Mouse (Mus musculus) kidney, postnatal 0 days (tissue): ENCODE results near the gene Traf3. TPM values are rescaled to one million over a fixed set of nuclear protein-coding genes. Genes with fewer than 3 reads are reported as not detected.

ENCODE experiments used
- ATAC-seq: fragments of 200-750 bp; cut with Nextera tagmentation; replicated peaks from 2 replicates; pipeline ENCODE4 v1.8.0; 2017; ENCODE audit warnings: low read depth, moderate number of reproducible peaks, moderate TSS enrichment, moderate library complexity; ENCODE audit not compliant: low FRiP score
- DNase-seq: peaks from one replicate; pipeline ENCODE4 v3.0.0-alpha.2; 2016; ENCODE audit warnings: low spot score
- H3K27ac ChIP-seq: fragments of 300-500 bp; sonication (generic); 2 replicates; pipeline ENCODE4 v1.5.1; 2014; ENCODE audit warnings: mild to moderate bottlenecking
- H3K27me3 ChIP-seq: fragments of 300-500 bp; sonication (generic); 2 replicates; pipeline ENCODE4 v1.6.1; 2014; ENCODE audit warnings: low read length, mixed read lengths; ENCODE audit not compliant: insufficient read depth
- H3K36me3 ChIP-seq: fragments of 300-500 bp; sonication (generic); 2 replicates; pipeline ENCODE4 v1.6.1; 2014; ENCODE audit warnings: low read length, mixed read lengths; ENCODE audit not compliant: insufficient read depth
- H3K4me1 ChIP-seq: fragments of 300-500 bp; sonication (generic); replicated peaks from 2 replicates; pipeline ENCODE4 v1.6.1; 2014; ENCODE audit warnings: antibody characterized with exemption, low read length, mixed read lengths; ENCODE audit not compliant: insufficient read depth
- H3K4me2 ChIP-seq: fragments of 300-500 bp; sonication (generic); 2 replicates; pipeline ENCODE4 v1.6.1; 2014; ENCODE audit warnings: mild to moderate bottlenecking, low read length, moderate library complexity, mixed read lengths
- H3K4me3 ChIP-seq: fragments of 300-500 bp; sonication (generic); replicated peaks from 2 replicates; pipeline ENCODE4 v1.5.1; 2014; ENCODE audit warnings: low read depth, low read length
- H3K9ac ChIP-seq: fragments of 300-500 bp; sonication (generic); 2 replicates; pipeline ENCODE4 v1.6.1; 2014; ENCODE audit warnings: low read depth, low read length
- H3K9me3 ChIP-seq: fragments of 300-500 bp; sonication (generic); replicated peaks from 2 replicates; pipeline ENCODE4 v1.6.1; 2016; ENCODE audit warnings: low read length, inconsistent platforms, mixed read lengths
- CTCF ChIP-seq: IDR thresholded peaks from 2 replicates; pipeline ENCODE4 v1.5.1; 2016; ENCODE audit warnings: antibody characterized with exemption, low read depth, mild to moderate bottlenecking, moderate library complexity
- WGBS: fragments of 180-500 bp; shearing (Covaris S2); extraction: QIAGEN DNeasy Blood & Tissue Kit; methylation state at CpG from one replicate; pipeline ENCODE4 v1.1.7; 2014; 5-methylcytosine and 5-hydroxymethylcytosine counted together
- polyA plus RNA-seq: library from polyadenylated mRNA; unstranded; fragments of >200 nt; fragmentation: Nextera tagmentation; extraction: Ambion mirVana; gene quantifications from 2 replicates; pipeline ENCODE4 v1.2.1, GENCODE M21; 2015

The Traf3 gene
- polyA plus RNA-seq, 1 experiment from 2014 or later: 7.3 TPM

GRCm38 (mm10) chr12:111234383-111234782, 68.2 kb downstream of the Traf3 start:
- no peaks in the 10 kb centered on the region for H3K9me3 ChIP-seq
- no peaks in the 10 kb centered on the region for H3K36me3 ChIP-seq
- ATAC-seq: no peak
- no peak overlapping the region for H3K4me2 ChIP-seq
- DNase-seq: no peak
- no peak overlapping the region for H3K27ac ChIP-seq
- H3K27me3 ChIP-seq: no peaks in the 10 kb centered on the region
- no peak for TF ChIP-seq CTCF
- no peak overlapping the region for H3K4me3 ChIP-seq
- WGBS: 81% methylated on average over 9 of the region's 9 CpGs
- H3K9ac ChIP-seq: no peak overlapping the region
- H3K4me1 ChIP-seq: peaks cover 10% of the 10 kb centered on the region

- H3K4me3 ChIP-seq: no peak overlapping the region
- H3K9ac ChIP-seq: no peak overlapping the region
- H3K27ac ChIP-seq: no peak overlapping the region
- WGBS: 92% methylated on average over 6 of the region's 6 CpGs
- DNase-seq: no peak
- ATAC-seq: no peak
- no peaks in the 10 kb centered on the region for H3K27me3 ChIP-seq
- no peaks in the 10 kb centered on the region for H3K9me3 ChIP-seq
- H3K4me1 ChIP-seq: peaks cover 10% of the 10 kb centered on the region
- no peaks in the 10 kb centered on the region for H3K36me3 ChIP-seq
- H3K4me2 ChIP-seq: no peak overlapping the region
- 0 out of 2 replicates have a peak, but pooled peaks have one; percentile 4 for TF ChIP-seq CTCF
Observed at GRCm38 (mm10) chr12:111235631-111236030, 69.5 kb downstream of the Traf3 start.

DNA sequence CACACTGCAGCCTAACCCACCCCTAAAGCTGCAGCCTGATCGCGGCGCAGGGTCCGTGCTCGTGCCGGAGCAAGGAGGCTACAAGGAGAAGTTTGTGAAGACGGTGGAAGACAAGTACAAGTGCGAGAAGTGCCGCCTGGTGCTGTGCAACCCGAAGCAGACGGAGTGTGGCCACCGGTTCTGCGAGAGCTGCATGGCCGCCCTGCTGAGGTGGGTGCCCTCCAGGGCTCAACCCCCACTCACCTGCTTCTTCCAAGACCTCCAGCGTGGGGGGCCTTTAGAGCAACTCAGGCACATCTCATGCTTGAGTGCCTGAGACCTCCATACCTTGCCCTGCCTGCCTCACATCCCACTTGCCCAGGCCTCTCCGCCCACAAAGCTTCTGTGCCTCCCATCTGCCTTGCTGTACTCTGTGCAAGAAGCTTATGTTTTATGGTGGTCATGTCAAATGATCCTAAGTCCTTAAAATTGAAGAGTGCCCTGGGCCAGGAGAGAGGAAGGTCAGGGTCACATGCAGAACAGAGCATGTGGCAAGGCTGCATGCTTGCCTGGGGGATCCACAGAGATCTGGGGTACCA, 71.5 kb downstream of the Traf3 start:
- peaks cover 10% of the 10 kb centered on the region for H3K4me1 ChIP-seq
- H3K4me3 ChIP-seq: no peak overlapping the region
- DNase-seq (no peak), ATAC-seq (no peak)
- no peak overlapping the region for H3K4me2 ChIP-seq
- H3K9ac ChIP-seq: no peak overlapping the region
- no peak overlapping the region for H3K27ac ChIP-seq
- no peaks in the 10 kb centered on the region for H3K36me3 ChIP-seq
- H3K27me3 ChIP-seq: no peaks in the 10 kb centered on the region
- no peak for TF ChIP-seq CTCF
- no peaks in the 10 kb centered on the region for H3K9me3 ChIP-seq
- WGBS: 72% methylated on average over 16 of the region's 16 CpGs

- no peak for DNase-seq
- Histone ChIP-seq H3K4me2 (no peak overlapping the region), H3K4me1 (peaks cover 10% of the 10 kb centered on the region), H3K4me3 (no peak overlapping the region), H3K36me3 (peaks cover 5% of the 10 kb centered on the region; the same call in 1 of the 2 replicates), H3K27ac (peak overlapping the region; percentile 70), H3K27me3 (no peaks in the 10 kb centered on the region), H3K9ac (no peak overlapping the region), H3K9me3 (no peaks in the 10 kb centered on the region)
- 79% methylated on average over 5 of the region's 5 CpGs for WGBS
- ATAC-seq: no peak
- TF ChIP-seq CTCF: no peak
Observed at GRCm38 (mm10) chr12:111238345-111238744, 72.2 kb downstream of the Traf3 start.

- ATAC-seq: 0 out of 2 replicates have a peak, but pooled peaks have one; percentile 53
- no peaks in the 10 kb centered on the region for H3K9me3 ChIP-seq
- peak; percentile 61 for DNase-seq
- 31% methylated on average over 4 of the region's 4 CpGs for WGBS
- H3K4me1 ChIP-seq: peaks cover 10% of the 10 kb centered on the region
- peak overlapping the region; percentile 70 for H3K27ac ChIP-seq
- peaks cover 6% of the 10 kb centered on the region; the same call in 1 of the 2 replicates for H3K36me3 ChIP-seq
- H3K4me3 ChIP-seq: no peak overlapping the region
- H3K4me2 ChIP-seq: no peak overlapping the region
- no peak for TF ChIP-seq CTCF
- no peak overlapping the region for H3K9ac ChIP-seq
- H3K27me3 ChIP-seq: no peaks in the 10 kb centered on the region
Observed at GRCm38 (mm10) chr12:111238778-111239177, 72.6 kb downstream of the Traf3 start.

- no peaks in the 10 kb centered on the region for H3K9me3 ChIP-seq
- H3K9ac ChIP-seq: no peak overlapping the region
- ATAC-seq: no peak; the same call in 1 of the 2 replicates
- DNase-seq: no peak
- no peak overlapping the region for H3K4me3 ChIP-seq
- no peak overlapping the region for H3K27ac ChIP-seq
- H3K4me1 ChIP-seq: peaks cover 10% of the 10 kb centered on the region
- no peak overlapping the region for H3K4me2 ChIP-seq
- H3K36me3 ChIP-seq: peaks cover 9% of the 10 kb centered on the region; the same call in 1 of the 2 replicates
- WGBS: 65% methylated on average over 10 of the region's 10 CpGs
- no peaks in the 10 kb centered on the region for H3K27me3 ChIP-seq
- TF ChIP-seq CTCF: no peak
Observed at GRCm38 (mm10) chr12:111239930-111240329, 73.8 kb downstream of the Traf3 start.

DNA sequence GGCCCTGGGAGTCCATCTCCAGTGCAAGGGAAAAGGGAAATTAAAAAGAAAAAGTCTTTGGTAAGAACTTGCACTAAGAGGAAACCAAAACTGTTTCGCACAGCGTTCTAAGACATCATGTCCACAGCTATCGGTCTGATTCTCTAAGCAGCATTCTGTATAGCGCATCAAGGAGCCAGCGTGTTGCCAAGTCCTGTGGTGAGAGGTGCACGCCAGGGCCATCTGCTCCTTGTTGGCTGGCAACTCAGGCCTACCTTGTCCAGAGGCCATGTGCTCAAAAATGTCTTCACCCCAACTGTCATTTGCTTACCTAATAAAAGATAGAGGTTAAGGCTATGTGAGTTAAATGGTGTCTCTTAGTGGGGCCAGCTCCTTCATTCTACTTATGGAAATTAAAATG, 75.7 kb downstream of the Traf3 start:
- WGBS: 96% methylated on average over 6 of the region's 6 CpGs

More for the DNA sequence above, 75.7 kb downstream of the Traf3 start:
- no peak overlapping the region for H3K4me2 ChIP-seq
- H3K36me3 ChIP-seq: peaks cover 12% of the 10 kb centered on the region; the same call in 1 of the 2 replicates
- no peak overlapping the region for H3K4me3 ChIP-seq
- ATAC-seq (no peak), DNase-seq (no peak)
- H3K27ac ChIP-seq: no peak overlapping the region
- no peaks in the 10 kb centered on the region for H3K9me3 ChIP-seq
- H3K4me1 ChIP-seq: peaks cover 10% of the 10 kb centered on the region
- H3K9ac ChIP-seq: no peak overlapping the region
- no peak for TF ChIP-seq CTCF
- H3K27me3 ChIP-seq: no peaks in the 10 kb centered on the region
